Mouse (Mus musculus) megakaryocyte progenitor cell, adult 5-6 weeks (primary cell): ENCODE measurements around the gene Manf. TPM values are rescaled to one million over a fixed set of nuclear protein-coding genes. Genes with fewer than 3 reads are reported as not detected.
A peak's percentile ranks its signal among the peaks of the same experiment; 100 is the strongest.

Source experiments
- ATAC-seq: replicated peaks from 2 replicates; pipeline ENCODE4 v1.8.0; 2016; ENCODE audit warnings: mild to moderate bottlenecking, moderate TSS enrichment, inconsistent platforms; ENCODE audit not compliant: poor library complexity
- total RNA-seq, 2 experiments: library from RNA; stranded (forward) in 1 of 2; stranded (reverse) in 1 of 2; fragments of 157-497, 149-512 nt in 1 of 2; fragments of 200-1000 nt in 1 of 2; gene quantifications; 2 replicates each; pipeline versions ENCODE4 v1.2.3 to v1.2.4; 2015 to 2017

Manf gene
- 619 and 658 TPM in 2 replicates for total RNA-seq (2015)
- 405 and 458 TPM in 2 replicates for total RNA-seq (2017)

- ATAC-seq = peak; percentile 79
Measured at GRCm38 (mm10) chr9:106891829-106892551, at the start of gene Manf. Gene Manf (minus strand): TSS chr9:106891979.

GRCm38 (mm10) chr9:106934998-106935397 lies 43.2 kb upstream of the Manf start:
- ATAC-seq = no peak

- ATAC-seq = no peak
Measured at GRCm38 (mm10) chr9:106914878-106915277, 23.1 kb upstream of the Manf start.

- 0 out of 2 replicates have a peak, but pooled peaks have one; percentile 34 for ATAC-seq
Measured at GRCm38 (mm10) chr9:106913759-106914158, 22.0 kb upstream of the Manf start.

- no peak for ATAC-seq
Measured at GRCm38 (mm10) chr9:106911624-106912023, 19.8 kb upstream of the Manf start.

- peak; percentile 94 for ATAC-seq
Measured at GRCm38 (mm10) chr9:106908715-106909114, 16.9 kb upstream of the Manf start.

- no peak for ATAC-seq
Measured at GRCm38 (mm10) chr9:106908174-106908573, 16.4 kb upstream of the Manf start.

- ATAC-seq = no peak
Measured at GRCm38 (mm10) chr9:106906597-106906996, 14.8 kb upstream of the Manf start.

GRCm38 (mm10) chr9:106903791-106904134 lies 12.0 kb upstream of the Manf start:
- ATAC-seq = peak; percentile 80

GRCm38 (mm10) chr9:106903099-106903790 lies 11.5 kb upstream of the Manf start:
- ATAC-seq = peak; percentile 57

- ATAC-seq = no peak
Measured at GRCm38 (mm10) chr9:106901596-106901995, 9.8 kb upstream of the Manf start.

- ATAC-seq = no peak
Measured at GRCm38 (mm10) chr9:106898901-106899300, 7.1 kb upstream of the Manf start.

- ATAC-seq = no peak
Measured at GRCm38 (mm10) chr9:106893327-106893726, 1.5 kb upstream of the Manf start.

- ATAC-seq = no peak
Measured at GRCm38 (mm10) chr9:106892552-106892875, 735 bp upstream of the Manf start.

- ATAC-seq = no peak
Measured at GRCm38 (mm10) chr9:106891341-106891741, 438 bp downstream of the Manf start.

- no peak for ATAC-seq
Measured at GRCm38 (mm10) chr9:106890496-106891240, 1.1 kb downstream of the Manf start.

GRCm38 (mm10) chr9:106889321-106889720 lies 2.5 kb downstream of the Manf start:
- ATAC-seq = no peak

- no peak for ATAC-seq
Measured at GRCm38 (mm10) chr9:106888346-106888745, 3.4 kb downstream of the Manf start.

- peak; percentile 64 for ATAC-seq
Measured at GRCm38 (mm10) chr9:106886828-106887702, 4.7 kb downstream of the Manf start, which contains the start of gene Rbm15b. Gene Rbm15b (minus strand): TSS chr9:106887428.

- ATAC-seq = peak; percentile 14; the same call in 1 of the 2 replicates
Measured at GRCm38 (mm10) chr9:106885901-106886731, 5.7 kb downstream of the Manf start.
